Mouse (Mus musculus): ENCODE measurements around the gene Haao.

Gene Haao

GRCm38 (mm10) chr17:83847815-83848214, at the start of gene Haao:
TSS of gene Haao (minus strand) at chr17:83847963.
- in situ Hi-C loops (cut with MboI), result no loop called here

- in situ Hi-C loops (cut with MboI), result no loop called here
Measured at GRCm38 (mm10) chr17:83897361-83897799, 49.6 kb upstream of the Haao start.

GRCm38 (mm10) chr17:83896723-83897122, 49.0 kb upstream of the Haao start:
- in situ Hi-C loops (cut with MboI), result no loop called here

GRCm38 (mm10) chr17:83895321-83895770, 47.6 kb upstream of the Haao start:
- in situ Hi-C loops (cut with MboI), result no loop called here

GRCm38 (mm10) chr17:83893134-83893533, 45.4 kb upstream of the Haao start:
- in situ Hi-C loops (cut with MboI), result no loop called here

GRCm38 (mm10) chr17:83891864-83892263, 44.1 kb upstream of the Haao start:
- in situ Hi-C loops (cut with MboI), result no loop called here

- in situ Hi-C loops (cut with MboI), result no loop called here
Measured at GRCm38 (mm10) chr17:83890373-83890696, 42.6 kb upstream of the Haao start.

GRCm38 (mm10) chr17:83889691-83890372, 42.1 kb upstream of the Haao start:
- in situ Hi-C loops (cut with MboI), result no loop called here

GRCm38 (mm10) chr17:83889329-83889690, 41.5 kb upstream of the Haao start:
- in situ Hi-C loops (cut with MboI), result no loop called here

- in situ Hi-C loops (cut with MboI), result no loop called here
Measured at GRCm38 (mm10) chr17:83887241-83887640, 39.5 kb upstream of the Haao start.

GRCm38 (mm10) chr17:83886395-83886794, 38.6 kb upstream of the Haao start:
- in situ Hi-C loops (cut with MboI), result no loop called here

GRCm38 (mm10) chr17:83885750-83886149, 38.0 kb upstream of the Haao start:
- in situ Hi-C loops (cut with MboI), result no loop called here

- in situ Hi-C loops (cut with MboI), result no loop called here
Measured at GRCm38 (mm10) chr17:83885021-83885582, 37.3 kb upstream of the Haao start.

- in situ Hi-C loops (cut with MboI), result no loop called here
Measured at GRCm38 (mm10) chr17:83882788-83883187, 35.0 kb upstream of the Haao start.

GRCm38 (mm10) chr17:83881071-83881470, 33.3 kb upstream of the Haao start:
- in situ Hi-C loops (cut with MboI), result no loop called here

- in situ Hi-C loops (cut with MboI), result no loop called here
Measured at GRCm38 (mm10) chr17:83880174-83880710, 32.5 kb upstream of the Haao start.

- in situ Hi-C loops (cut with MboI), result no loop called here
Measured at GRCm38 (mm10) chr17:83879631-83880030, 31.9 kb upstream of the Haao start.

- in situ Hi-C loops (cut with MboI), result no loop called here
Measured at GRCm38 (mm10) chr17:83874610-83875009, 26.8 kb upstream of the Haao start.

GRCm38 (mm10) chr17:83873363-83874141, 25.8 kb upstream of the Haao start:
- in situ Hi-C loops (cut with MboI), result no loop called here

GRCm38 (mm10) chr17:83872806-83873348, 25.1 kb upstream of the Haao start:
- in situ Hi-C loops (cut with MboI), result no loop called here

GRCm38 (mm10) chr17:83871354-83871753, 23.6 kb upstream of the Haao start:
- in situ Hi-C loops (cut with MboI), result no loop called here

- in situ Hi-C loops (cut with MboI), result no loop called here
Measured at GRCm38 (mm10) chr17:83870385-83870784, 22.6 kb upstream of the Haao start.

- in situ Hi-C loops (cut with MboI), result no loop called here
Measured at GRCm38 (mm10) chr17:83866582-83866981, 18.8 kb upstream of the Haao start.
